Mouse (Mus musculus): Measurements from ENCODE around the gene Olfr456. TPM values are rescaled to one million over a fixed set of nuclear protein-coding genes. Genes with fewer than 3 reads are reported as not detected.
"Not testable (repeated sequence)": the region's sequence is repeated elsewhere in the genome, so short reads cannot be mapped to it uniquely, and the experiment has no call there.

Gene Olfr456
- total RNA-seq (2021): not detected
- long read RNA-seq, experiment 1: 0 reads
- long read RNA-seq, experiment 2: 0 reads

GRCm38 (mm10) chr6:42487114-42487513, at the start of gene Olfr456:
TSS of gene Olfr456 (minus strand) at chr6:42487214.
- no peak for DNase-seq

- DNase-seq: no peak
Measured at GRCm38 (mm10) chr6:42513461-42513860, 26.4 kb upstream of the Olfr456 start.

- no peak for DNase-seq
Measured at GRCm38 (mm10) chr6:42509311-42509710, 22.3 kb upstream of the Olfr456 start.

GRCm38 (mm10) chr6:42503478-42503877, 16.5 kb upstream of the Olfr456 start:
- no peak for DNase-seq

DNA sequence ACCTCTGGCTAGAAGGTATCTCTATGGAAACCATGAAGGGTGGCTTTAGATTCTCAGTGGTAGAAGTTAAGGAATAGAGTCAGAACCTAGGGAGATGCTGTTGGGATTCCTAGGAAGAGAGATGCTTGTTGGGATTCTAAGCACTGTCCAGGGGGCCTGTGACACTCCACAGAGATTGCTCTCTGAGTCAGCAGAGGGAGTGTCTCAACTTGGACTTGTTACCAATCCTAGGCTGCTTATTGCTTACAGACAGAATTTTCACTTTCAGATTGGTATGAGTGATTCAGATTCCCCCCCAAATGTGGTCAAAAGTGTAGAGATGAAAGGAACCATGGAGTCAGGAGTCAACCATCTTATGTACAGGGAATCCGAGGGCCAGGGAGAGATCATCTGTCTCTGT, 2.7 kb upstream of the Olfr456 start:
- no peak for DNase-seq

- no peak for DNase-seq
Measured at GRCm38 (mm10) chr6:42484633-42485032, 2.4 kb downstream of the Olfr456 start.

DNA sequence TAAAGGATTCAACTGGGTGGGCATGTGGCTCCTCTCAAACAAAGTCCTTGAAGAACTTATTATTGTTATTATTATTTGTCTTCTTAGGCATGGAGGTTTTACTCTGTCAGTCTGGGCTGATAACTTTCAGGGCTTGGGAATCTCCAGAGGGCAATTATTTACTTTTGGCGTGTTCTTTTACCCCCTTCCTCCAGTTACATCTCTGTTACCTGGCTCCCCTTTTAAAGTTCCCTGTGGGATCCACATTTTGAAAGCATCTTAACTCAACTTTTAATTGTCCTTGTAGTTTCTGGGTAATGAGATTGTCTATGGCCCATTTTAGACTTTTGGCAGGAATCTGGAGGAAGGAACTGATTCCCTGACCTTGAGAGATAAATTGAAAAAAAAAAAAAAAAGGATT, 10.8 kb downstream of the Olfr456 start, which contains the start of gene Olfr457:
Gene Olfr457, minus strand, starts transcription at position 101 of the 400 bp plus-strand sequence.
- DNase-seq: no peak

DNA sequence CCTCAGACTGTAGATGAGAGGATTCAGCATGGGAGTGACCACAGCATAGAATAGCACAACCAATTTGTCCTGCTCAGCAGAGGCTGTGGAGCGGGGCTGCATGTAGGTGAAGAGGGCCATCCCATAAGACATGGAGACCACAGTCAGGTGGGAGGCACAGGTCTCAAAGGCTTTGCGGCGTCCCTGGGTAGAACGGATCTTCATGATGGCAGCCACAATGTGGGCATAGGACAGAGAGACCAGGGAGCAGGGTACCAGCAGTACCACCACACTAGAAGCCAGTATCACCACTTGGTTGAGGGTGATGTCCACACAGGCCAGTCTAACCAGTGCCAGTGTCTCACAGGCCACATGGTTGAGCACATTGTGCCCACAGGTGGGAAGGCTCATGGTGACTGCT, 15.7 kb downstream of the Olfr456 start:
- DNase-seq: not testable (repeated sequence)

GRCm38 (mm10) chr6:42470542-42470941, 16.5 kb downstream of the Olfr456 start:
- DNase-seq: no peak

- no peak for DNase-seq
Measured at GRCm38 (mm10) chr6:42465096-42465495, 21.9 kb downstream of the Olfr456 start, which contains the start of gene Olfr458. TSS of gene Olfr458 (minus strand) at chr6:42465196.

DNA sequence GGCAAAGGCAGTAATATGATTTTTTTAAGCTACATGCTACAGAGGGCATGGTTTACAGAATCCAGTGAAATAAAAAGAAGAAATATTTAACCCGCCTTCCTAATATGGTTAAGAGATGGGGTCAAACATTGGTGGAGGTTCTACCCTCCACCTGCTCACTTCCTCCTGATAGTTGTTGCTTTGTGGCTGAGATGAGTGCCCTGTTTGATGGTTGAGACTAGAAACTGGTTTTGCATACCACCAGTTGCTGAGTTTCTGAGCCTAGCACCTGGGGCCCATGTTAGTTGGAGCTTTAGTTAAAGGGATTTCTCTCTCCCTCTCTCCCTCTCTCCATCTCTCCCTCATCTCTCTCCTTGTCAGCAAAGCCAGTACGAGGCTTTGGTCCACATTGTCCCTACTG, 39.6 kb downstream of the Olfr456 start:
- DNase-seq: no peak

DNA sequence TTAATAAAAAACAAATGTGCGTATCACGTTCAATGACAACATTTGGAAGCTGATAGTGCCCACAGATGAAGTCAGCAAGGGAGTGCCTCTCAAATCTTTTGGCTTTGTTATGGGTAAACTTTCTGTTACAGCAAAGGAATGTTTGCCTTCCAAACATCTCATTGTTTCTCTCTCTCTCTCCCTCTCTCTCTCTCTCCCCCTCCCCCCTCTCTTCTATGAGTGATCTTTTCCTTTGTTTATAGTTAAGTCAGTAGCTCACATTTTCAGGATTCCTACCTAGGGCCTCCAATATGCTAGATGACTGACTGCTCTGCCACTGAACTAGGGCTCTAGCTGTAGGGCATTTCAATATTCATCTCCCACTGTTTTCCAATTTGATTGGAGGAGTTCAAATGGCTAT, 42.5 kb downstream of the Olfr456 start:
- no peak for DNase-seq

GRCm38 (mm10) chr6:42441395-42441794, 45.6 kb downstream of the Olfr456 start:
- DNase-seq: no peak

Other genes starting within 250 kb of the Olfr456 start
- 100 to 1,000 TPM; 151 to 158 TPM for gene Gstk1, start 241.3 kb downstream of the Olfr456 start, total RNA-seq (2021)
- under 1 TPM in 1 of 2 experiments, not detected in 1; 0.33 TPM for gene Tmem139, start 225.2 kb downstream of the Olfr456 start, total RNA-seq (2021)
- gene Casp2, start 222.2 kb downstream of the Olfr456 start, total RNA-seq (2021): 10 to 100 TPM; 11.0 to 13.7 TPM
- gene Clcn1, start 200.5 kb downstream of the Olfr456 start, total RNA-seq (2021): 1 to 10 TPM; 3.7 to 4.7 TPM
- under 1 TPM; 0.35 to 0.44 TPM for gene Fam131b, start 162.6 kb downstream of the Olfr456 start, total RNA-seq (2021)
- 10 to 100 TPM; 50.2 to 51.8 TPM for gene Zyx, start 137.6 kb downstream of the Olfr456 start, total RNA-seq (2021)
- under 1 TPM; 0.20 to 0.26 TPM for gene Epha1, start 113.9 kb downstream of the Olfr456 start, total RNA-seq (2021)
- gene Tas2r143, start 87.0 kb downstream of the Olfr456 start, total RNA-seq (2021): not detected
- gene Tas2r135, start 81.8 kb downstream of the Olfr456 start, total RNA-seq (2021): not detected
- not detected for gene Tas2r126, start 52.7 kb downstream of the Olfr456 start, total RNA-seq (2021)
- not detected for gene Olfr458, start 22.0 kb downstream of the Olfr456 start, total RNA-seq (2021)
- not detected for gene Olfr457, start 10.9 kb downstream of the Olfr456 start, total RNA-seq (2021)
- gene Olfr455, start 60.4 kb upstream of the Olfr456 start, total RNA-seq (2021): not detected
- gene Tcaf3, start 110.5 kb upstream of the Olfr456 start, total RNA-seq (2021): not detected
- gene Tcaf2, start 158.0 kb upstream of the Olfr456 start, total RNA-seq (2021): 1 to 10 TPM; 2.8 to 5.0 TPM
- 1 to 10 TPM; 7.4 to 8.1 TPM for gene Tcaf1, start 222.9 kb upstream of the Olfr456 start, total RNA-seq (2021)

Measured in heart, adult 18-20 months (tissue).